In genomic region chr2:32534733-32535471, GRCm38 (mm10) we compare ENCODE assay signal across 7 mouse cellular contexts. TPM values are rescaled to one million over a fixed set of nuclear protein-coding genes. Genes with fewer than 3 reads are reported as not detected.
A peak's percentile ranks its signal among the peaks of the same experiment; 100 is the strongest.
DNase-seq lines count a peak whose midpoint lies in the region; ATAC-seq and TF ChIP-seq lines count a peak whose summit lies in the region.

TSS of gene Fam102a (plus strand) at chr2:32535332.

- H3K27me3 ChIP-seq in intestine, postnatal 0 days (replicated peaks; ENCODE audit: control insufficient read depth, insufficient read depth, low read length): no peaks in the 10 kb centered on the region
- H3K27me3 ChIP-seq in midbrain, embryonic 12.5 days: 0 out of 2 replicates have a peak, but pooled peaks cover 4% of the 10 kb centered on the region
- no peaks in the 10 kb centered on the region for H3K27me3 ChIP-seq in small intestine, adult 2 months (ENCODE audit: control insufficient read depth, insufficient read depth, low read length)

- TF ChIP-seq CTCF in intestine, postnatal 0 days (IDR thresholded peaks at IDR 0.05; ENCODE audit: low read depth): no peak
- TF ChIP-seq CTCF in small intestine, adult 2 months (IDR thresholded peaks at IDR 0.05; ENCODE audit: extremely low read depth, insufficient read length, insufficient replicate concordance, low read depth, low read length): no peak

- DNase-seq in adrenal gland, adult 2 months: peak; percentile 99
- DNase-seq in embryo, embryonic 11.5 days (ENCODE audit: low read depth, low spot score): peak; percentile 93
- peak; percentile 99 to 100 for DNase-seq in gastrocnemius, postnatal 4 days (ENCODE audit: low spot score in 2 of 2)
- peak; percentile 100 for DNase-seq in left cerebral cortex, postnatal 4 days

- ATAC-seq in intestine, postnatal 0 days: peak; percentile 88
- ATAC-seq in midbrain, embryonic 12.5 days (ENCODE audit: low FRiP score, low read depth): peak; percentile 94

- no peaks in the 10 kb centered on the region for H3K9me3 ChIP-seq in intestine, postnatal 0 days (ENCODE audit: control insufficient read depth)
- no peaks in the 10 kb centered on the region for H3K9me3 ChIP-seq in midbrain, embryonic 12.5 days

- peak within 1 kb of the TSS; percentile 91 for H3K4me3 ChIP-seq in intestine, postnatal 0 days (ENCODE audit: low read depth, low read length)
- peak within 1 kb of the TSS; percentile 86 for H3K4me3 ChIP-seq in midbrain, embryonic 12.5 days
- peak within 1 kb of the TSS; percentile 97 for H3K4me3 ChIP-seq in small intestine, adult 2 months (ENCODE audit: low read depth, low read length)

- intact Hi-C loops in left cerebral cortex, postnatal 4 days (cut with DNase I): no loop called here

- peaks cover 11% of the 10 kb centered on the region; the same call in 1 of the 2 replicates for H3K4me1 ChIP-seq in intestine, postnatal 0 days (replicated peaks; ENCODE audit: control insufficient read depth, insufficient read depth, low read length)
- H3K4me1 ChIP-seq in midbrain, embryonic 12.5 days: peaks cover 55% of the 10 kb centered on the region
- H3K4me1 ChIP-seq in small intestine, adult 2 months (ENCODE audit: control insufficient read depth, insufficient read depth, insufficient read length, low read length): peaks cover 25% of the 10 kb centered on the region; the same call in 1 of the 2 replicates

- H3K27ac ChIP-seq in intestine, postnatal 0 days (ENCODE audit: low read depth, low read length): peak within 1 kb of the TSS; percentile 100
- H3K27ac ChIP-seq in midbrain, embryonic 12.5 days (replicated peaks): peak within 1 kb of the TSS; percentile 93
- peak within 1 kb of the TSS; percentile 100 for H3K27ac ChIP-seq in small intestine, adult 2 months (ENCODE audit: insufficient read depth, low read depth, low read length)

- peak within 1 kb of the TSS; percentile 88 for H3K4me2 ChIP-seq in intestine, postnatal 0 days (replicated peaks; ENCODE audit: low read depth)
- H3K4me2 ChIP-seq in midbrain, embryonic 12.5 days (replicated peaks): peak within 1 kb of the TSS; percentile 76

- WGBS in intestine, postnatal 0 days: under 1% methylated on average over 66 of the region's 67 CpGs
- under 1% methylated on average over 67 of the region's 67 CpGs for WGBS in midbrain, embryonic 12.5 days
- WGBS in small intestine, adult 2 months: under 1% methylated on average over 67 of the region's 67 CpGs

- H3K9ac ChIP-seq in intestine, postnatal 0 days (ENCODE audit: low read depth, low read length): peak within 1 kb of the TSS; percentile 91
- H3K9ac ChIP-seq in midbrain, embryonic 12.5 days (replicated peaks): peak within 1 kb of the TSS; percentile 92

- no peaks in the 10 kb centered on the region for H3K36me3 ChIP-seq in intestine, postnatal 0 days (ENCODE audit: control insufficient read depth, insufficient read depth)
- H3K36me3 ChIP-seq in midbrain, embryonic 12.5 days: no peaks in the 10 kb centered on the region
- H3K36me3 ChIP-seq in small intestine, adult 2 months (ENCODE audit: control insufficient read depth, insufficient read depth, low read length): no peaks in the 10 kb centered on the region

- TF ChIP-seq POLR2A in small intestine, adult 2 months (IDR thresholded peaks at IDR 0.05; ENCODE audit: low read depth, low read length): peak; percentile 85

RNA-seq across cellular contexts. Expression of gene Fam102a, which starts in this region (rescaled TPM):
- 10 to 100 TPM; 37.1 to 40.8 TPM for total RNA-seq in adrenal gland, adult 2 months (2021)
- polyA plus RNA-seq in adrenal gland, adult 2 months (2012; rRNA removed): 40.2 and 43.1 TPM in 2 replicates
- 1 to 10 TPM; 7.5 to 8.2 TPM for total RNA-seq in gastrocnemius, postnatal 4 days (2021)
- polyA plus RNA-seq in intestine, postnatal 0 days (2015; fragmentation: Nextera tagmentation; extraction: Ambion mirVana): 18.0 and 18.4 TPM in 2 replicates
- total RNA-seq in left cerebral cortex, postnatal 4 days (2021): 10 to 100 TPM; 18.8 to 20.1 TPM
- 9.4 and 10.1 TPM in 2 replicates for polyA plus RNA-seq in midbrain, embryonic 12.5 days (2016; fragmentation: Nextera tagmentation; extraction: Ambion mirVana)
- polyA plus RNA-seq in small intestine, adult 2 months (2012; rRNA removed): 55.2 and 96.2 TPM in 2 replicates

Comparison
In these comparisons a context has a peak if more than half of its experiments do, and no peak if none do; other contexts are left out.
1. Peak in every context shown above with its lines: DNase-seq, ATAC-seq, H3K4me3 ChIP-seq and H3K27ac ChIP-seq.